Mouse (Mus musculus): ENCODE data around the gene Rab22a. TPM values are rescaled to one million over a fixed set of nuclear protein-coding genes. Genes with fewer than 3 reads are reported as not detected.

Gene Rab22a
- polyA plus RNA-seq, 1 experiment from 2014 or later: 36.9 TPM

- Histone ChIP-seq H3K9me3 (ENCODE audit: control insufficient read depth, low read length) (no peaks in the 10 kb centered on the region), H3K4me3 (replicated peaks; ENCODE audit: low read depth, low read length) (no peak overlapping the region), H3K4me1 (ENCODE audit: control insufficient read depth, insufficient read depth, low read length) (no peaks in the 10 kb centered on the region), H3K4me2 (ENCODE audit: low read length) (no peak overlapping the region), H3K36me3 (ENCODE audit: control insufficient read depth, insufficient read depth, low read length) (no peaks in the 10 kb centered on the region), H3K27me3 (ENCODE audit: control insufficient read depth, insufficient read depth, low read length) (no peaks in the 10 kb centered on the region), H3K9ac (replicated peaks; ENCODE audit: low read length) (no peak overlapping the region), H3K27ac (replicated peaks; ENCODE audit: low read depth, low read length) (no peak overlapping the region)
- WGBS: 81% methylated on average over 3 of the region's 3 CpGs
- no peak for DNase-seq
- no peak for ATAC-seq (ENCODE audit: low FRiP score, low TSS enrichment)
Measured at GRCm38 (mm10) chr2:173679217-173679616, 19.7 kb downstream of the Rab22a start.

DNA sequence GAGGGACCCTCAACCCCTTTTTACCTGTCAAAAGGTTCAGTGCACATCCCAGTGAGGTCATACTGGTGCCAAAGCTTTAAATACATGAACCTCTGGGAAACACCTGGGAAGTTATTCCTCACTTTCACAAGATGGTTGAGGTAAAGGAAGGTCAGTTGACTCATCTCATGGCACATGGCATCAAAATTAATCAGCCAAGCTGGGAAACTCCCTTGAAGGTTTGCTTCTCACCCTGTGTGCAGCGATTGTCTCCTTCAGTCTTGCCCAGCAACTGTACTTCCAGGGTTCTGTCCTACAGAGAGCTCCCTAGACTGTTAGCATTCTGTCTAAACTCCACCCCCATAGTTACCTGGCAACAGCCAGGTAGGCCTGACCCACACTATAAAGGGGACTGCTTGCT lies 20.6 kb downstream of the Rab22a start:
- H3K9ac ChIP-seq (replicated peaks; ENCODE audit: low read length): no peak overlapping the region
- H3K4me1 ChIP-seq (ENCODE audit: control insufficient read depth, insufficient read depth, low read length): no peaks in the 10 kb centered on the region
- no peak overlapping the region for H3K4me2 ChIP-seq (ENCODE audit: low read length)
- no peak for DNase-seq
- no peak for ATAC-seq (ENCODE audit: low FRiP score, low TSS enrichment)
- H3K36me3 ChIP-seq (ENCODE audit: control insufficient read depth, insufficient read depth, low read length): no peaks in the 10 kb centered on the region
- H3K27me3 ChIP-seq (ENCODE audit: control insufficient read depth, insufficient read depth, low read length): no peaks in the 10 kb centered on the region
- H3K27ac ChIP-seq (replicated peaks; ENCODE audit: low read depth, low read length): no peak overlapping the region
- no peak overlapping the region for H3K4me3 ChIP-seq (replicated peaks; ENCODE audit: low read depth, low read length)
- no peaks in the 10 kb centered on the region for H3K9me3 ChIP-seq (ENCODE audit: control insufficient read depth, low read length)
- WGBS: 75% methylated on average over 1 of the region's 1 CpGs

DNA sequence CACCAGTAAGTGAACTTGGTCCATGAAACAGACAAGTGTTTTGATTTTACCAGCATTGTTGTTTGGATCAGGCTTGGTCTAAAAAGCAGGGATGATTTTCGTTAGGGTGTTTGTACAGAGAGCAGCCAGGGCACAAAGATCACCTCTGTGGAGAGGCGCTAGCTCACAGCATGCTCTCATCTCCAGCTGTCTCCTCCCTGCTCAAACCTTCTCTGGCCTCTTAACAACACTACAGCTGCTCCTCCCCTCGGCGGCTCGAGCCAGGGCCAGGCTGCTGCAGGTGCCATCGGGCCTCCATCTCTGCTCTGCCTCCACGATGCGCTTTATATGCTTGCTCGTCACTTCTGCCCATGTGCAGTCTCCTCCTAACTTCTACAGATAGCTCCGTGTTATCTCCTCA lies 23.2 kb downstream of the Rab22a start:
- no peak overlapping the region for H3K9ac ChIP-seq (replicated peaks; ENCODE audit: low read length)
- 56% methylated on average over 10 of the region's 10 CpGs for WGBS
- no peaks in the 10 kb centered on the region for H3K9me3 ChIP-seq (ENCODE audit: control insufficient read depth, low read length)
- no peak for DNase-seq
- H3K4me3 ChIP-seq (replicated peaks; ENCODE audit: low read depth, low read length): no peak overlapping the region
- no peak overlapping the region for H3K27ac ChIP-seq (replicated peaks; ENCODE audit: low read depth, low read length)
- no peak overlapping the region for H3K4me2 ChIP-seq (ENCODE audit: low read length)
- ATAC-seq (ENCODE audit: low FRiP score, low TSS enrichment): no peak
- H3K27me3 ChIP-seq (ENCODE audit: control insufficient read depth, insufficient read depth, low read length): no peaks in the 10 kb centered on the region
- H3K4me1 ChIP-seq (ENCODE audit: control insufficient read depth, insufficient read depth, low read length): no peaks in the 10 kb centered on the region
- H3K36me3 ChIP-seq (ENCODE audit: control insufficient read depth, insufficient read depth, low read length): no peaks in the 10 kb centered on the region

- H3K27ac ChIP-seq (replicated peaks; ENCODE audit: low read depth, low read length): no peak overlapping the region
- H3K9me3 ChIP-seq (ENCODE audit: control insufficient read depth, low read length): no peaks in the 10 kb centered on the region
- no peak overlapping the region for H3K4me2 ChIP-seq (ENCODE audit: low read length)
- 95% methylated on average over 3 of the region's 3 CpGs for WGBS
- H3K4me1 ChIP-seq (ENCODE audit: control insufficient read depth, insufficient read depth, low read length): no peaks in the 10 kb centered on the region
- no peaks in the 10 kb centered on the region for H3K27me3 ChIP-seq (ENCODE audit: control insufficient read depth, insufficient read depth, low read length)
- H3K9ac ChIP-seq (replicated peaks; ENCODE audit: low read length): no peak overlapping the region
- peaks cover 10% of the 10 kb centered on the region for H3K36me3 ChIP-seq (ENCODE audit: control insufficient read depth, insufficient read depth, low read length)
- DNase-seq (no peak), ATAC-seq (ENCODE audit: low FRiP score, low TSS enrichment) (no peak)
- no peak overlapping the region for H3K4me3 ChIP-seq (replicated peaks; ENCODE audit: low read depth, low read length)
Measured at GRCm38 (mm10) chr2:173685781-173686361, 26.3 kb downstream of the Rab22a start.

DNA sequence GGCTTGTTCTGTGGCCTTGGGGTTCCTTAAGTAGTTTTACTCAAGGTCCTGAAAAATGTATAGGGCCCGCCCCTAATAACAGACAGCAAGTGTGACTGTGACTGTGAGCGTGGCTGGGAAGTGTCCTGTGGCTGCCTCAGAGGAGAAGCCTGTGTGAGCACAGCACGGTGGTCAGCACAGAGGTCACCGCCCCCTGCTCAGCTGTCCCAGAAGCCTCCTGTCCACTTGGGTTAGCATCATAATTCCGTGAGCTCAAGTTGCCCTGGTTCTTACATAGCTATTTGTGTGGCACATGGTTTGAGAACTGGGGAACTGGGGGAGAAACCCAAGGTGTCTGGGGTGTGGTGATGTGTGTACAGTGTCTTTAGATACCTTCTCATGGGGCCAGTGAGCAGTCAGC lies 27.8 kb downstream of the Rab22a start:
- H3K4me1 ChIP-seq (ENCODE audit: control insufficient read depth, insufficient read depth, low read length): no peaks in the 10 kb centered on the region
- no peak overlapping the region for H3K4me2 ChIP-seq (ENCODE audit: low read length)
- no peak for ATAC-seq (ENCODE audit: low FRiP score, low TSS enrichment)
- H3K4me3 ChIP-seq (replicated peaks; ENCODE audit: low read depth, low read length): no peak overlapping the region
- no peak overlapping the region for H3K9ac ChIP-seq (replicated peaks; ENCODE audit: low read length)
- WGBS: 81% methylated on average over 5 of the region's 5 CpGs
- DNase-seq: no peak
- H3K36me3 ChIP-seq (ENCODE audit: control insufficient read depth, insufficient read depth, low read length): peaks cover 10% of the 10 kb centered on the region
- no peaks in the 10 kb centered on the region for H3K9me3 ChIP-seq (ENCODE audit: control insufficient read depth, low read length)
- H3K27ac ChIP-seq (replicated peaks; ENCODE audit: low read depth, low read length): no peak overlapping the region
- no peaks in the 10 kb centered on the region for H3K27me3 ChIP-seq (ENCODE audit: control insufficient read depth, insufficient read depth, low read length)

DNA sequence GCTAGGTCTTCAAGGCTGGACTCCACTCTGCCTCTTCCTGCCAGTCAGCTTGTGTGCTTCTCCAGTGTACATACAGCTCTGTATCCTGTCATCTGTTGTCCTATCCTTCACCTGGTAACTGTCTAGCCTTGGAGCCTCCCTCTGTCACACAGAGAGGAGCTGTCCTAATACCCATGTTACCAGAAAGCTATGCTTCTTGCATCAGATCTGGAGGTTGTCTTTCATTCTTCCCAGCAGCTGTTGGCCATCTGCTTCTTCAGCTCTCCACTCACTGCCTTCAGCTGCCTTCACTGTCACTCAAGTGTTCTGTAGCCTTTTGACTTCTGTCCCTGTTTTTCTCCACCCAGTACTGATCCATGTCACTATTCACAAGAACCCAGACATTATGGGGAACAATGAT lies 30.3 kb downstream of the Rab22a start:
- no peak overlapping the region for H3K27ac ChIP-seq (replicated peaks; ENCODE audit: low read depth, low read length)
- no peak overlapping the region for H3K4me3 ChIP-seq (replicated peaks; ENCODE audit: low read depth, low read length)
- peaks cover 12% of the 10 kb centered on the region for H3K36me3 ChIP-seq (ENCODE audit: control insufficient read depth, insufficient read depth, low read length)
- DNase-seq: no peak
- H3K9ac ChIP-seq (replicated peaks; ENCODE audit: low read length): no peak overlapping the region
- no peak for ATAC-seq (ENCODE audit: low FRiP score, low TSS enrichment)
- no peaks in the 10 kb centered on the region for H3K4me1 ChIP-seq (ENCODE audit: control insufficient read depth, insufficient read depth, low read length)
- H3K9me3 ChIP-seq (ENCODE audit: control insufficient read depth, low read length): no peaks in the 10 kb centered on the region
- H3K27me3 ChIP-seq (ENCODE audit: control insufficient read depth, insufficient read depth, low read length): no peaks in the 10 kb centered on the region
- H3K4me2 ChIP-seq (ENCODE audit: low read length): no peak overlapping the region

DNA sequence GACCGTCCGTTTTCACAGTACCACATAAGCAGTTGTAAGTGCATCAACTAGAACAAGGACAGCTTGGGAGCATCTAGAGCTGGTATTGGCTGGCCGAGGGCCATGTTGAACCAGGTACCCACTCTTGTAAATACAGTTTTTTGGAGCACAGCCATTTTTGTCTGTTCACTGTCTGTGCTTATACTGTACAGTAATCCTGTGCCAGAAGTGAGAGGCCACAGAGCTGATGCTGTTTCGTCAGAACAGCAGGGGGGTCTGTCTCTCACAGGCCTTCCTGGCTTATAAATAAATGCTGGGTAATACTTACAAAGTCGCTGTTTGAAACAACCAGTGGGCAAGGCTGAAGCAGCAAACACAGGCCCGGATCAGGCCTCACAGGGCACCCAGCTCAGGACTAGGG lies 32.2 kb downstream of the Rab22a start:
- Histone ChIP-seq H3K4me1 (ENCODE audit: control insufficient read depth, insufficient read depth, low read length) (no peaks in the 10 kb centered on the region), H3K36me3 (ENCODE audit: control insufficient read depth, insufficient read depth, low read length) (peaks cover 28% of the 10 kb centered on the region), H3K27ac (replicated peaks; ENCODE audit: low read depth, low read length) (no peak overlapping the region), H3K4me2 (ENCODE audit: low read length) (no peak overlapping the region), H3K9ac (replicated peaks; ENCODE audit: low read length) (no peak overlapping the region), H3K27me3 (ENCODE audit: control insufficient read depth, insufficient read depth, low read length) (no peaks in the 10 kb centered on the region), H3K9me3 (ENCODE audit: control insufficient read depth, low read length) (no peaks in the 10 kb centered on the region), H3K4me3 (replicated peaks; ENCODE audit: low read depth, low read length) (no peak overlapping the region)
- DNase-seq: no peak
- WGBS: 90% methylated on average over 6 of the region's 6 CpGs
- ATAC-seq (ENCODE audit: low FRiP score, low TSS enrichment): no peak

GRCm38 (mm10) chr2:173692693-173693092 lies 33.1 kb downstream of the Rab22a start:
- DNase-seq: no peak
- Histone ChIP-seq H3K4me1 (ENCODE audit: control insufficient read depth, insufficient read depth, low read length) (no peaks in the 10 kb centered on the region), H3K27me3 (ENCODE audit: control insufficient read depth, insufficient read depth, low read length) (no peaks in the 10 kb centered on the region), H3K4me3 (replicated peaks; ENCODE audit: low read depth, low read length) (no peak overlapping the region), H3K4me2 (ENCODE audit: low read length) (no peak overlapping the region), H3K9ac (replicated peaks; ENCODE audit: low read length) (no peak overlapping the region), H3K27ac (replicated peaks; ENCODE audit: low read depth, low read length) (no peak overlapping the region), H3K36me3 (ENCODE audit: control insufficient read depth, insufficient read depth, low read length) (peaks cover 32% of the 10 kb centered on the region), H3K9me3 (ENCODE audit: control insufficient read depth, low read length) (no peaks in the 10 kb centered on the region)
- WGBS: 84% methylated on average over 2 of the region's 2 CpGs
- ATAC-seq (ENCODE audit: low FRiP score, low TSS enrichment): no peak

- Histone ChIP-seq H3K9ac (replicated peaks; ENCODE audit: low read length) (no peak overlapping the region), H3K4me3 (replicated peaks; ENCODE audit: low read depth, low read length) (no peak overlapping the region), H3K27me3 (ENCODE audit: control insufficient read depth, insufficient read depth, low read length) (no peaks in the 10 kb centered on the region), H3K27ac (replicated peaks; ENCODE audit: low read depth, low read length) (no peak overlapping the region), H3K9me3 (ENCODE audit: control insufficient read depth, low read length) (no peaks in the 10 kb centered on the region), H3K4me2 (ENCODE audit: low read length) (no peak overlapping the region), H3K4me1 (ENCODE audit: control insufficient read depth, insufficient read depth, low read length) (no peaks in the 10 kb centered on the region), H3K36me3 (ENCODE audit: control insufficient read depth, insufficient read depth, low read length) (peaks cover 62% of the 10 kb centered on the region)
- DNase-seq (no peak), ATAC-seq (ENCODE audit: low FRiP score, low TSS enrichment) (no peak)
- WGBS: 92% methylated on average over 3 of the region's 3 CpGs
Measured at GRCm38 (mm10) chr2:173698850-173699249, 39.3 kb downstream of the Rab22a start.

All from midbrain, embryonic 14.5 days (tissue).